Mouse (Mus musculus): Measurements from ENCODE around the gene Rpl14.

Rpl14 gene

GRCm38 (mm10) chr9:120614059-120614458 is 42.8 kb downstream of the Rpl14 start:
- no peak for DNase-seq

GRCm38 (mm10) chr9:120618101-120618500 is 46.9 kb downstream of the Rpl14 start:
- no peak for DNase-seq

- no peak for DNase-seq
These were observed 48.1 kb downstream of the Rpl14 start for GRCm38 (mm10) chr9:120619347-120619708.

- no peak for DNase-seq
These were observed 48.6 kb downstream of the Rpl14 start for GRCm38 (mm10) chr9:120619709-120620408.

GRCm38 (mm10) chr9:120620409-120620745 is 49.1 kb downstream of the Rpl14 start:
- DNase-seq: no peak
